Mouse (Mus musculus): Measurements from ENCODE around the gene Col18a1.

GRCm38 (mm10) chr10:77200295-77200694 is 33.9 kb upstream of the Col18a1 start:
- no peak for TF ChIP-seq CTCF (IDR thresholded peaks at IDR 0.05)
- no peak for TF ChIP-seq EP300 (IDR thresholded peaks at IDR 0.05)

All from lung, postnatal 0 days (tissue).